Mouse (Mus musculus): ENCODE measurements around the gene Dgkg.
A peak's percentile ranks its signal among the peaks of the same experiment; 100 is the strongest.

Dgkg gene

GRCm38 (mm10) chr16:22438441-22439373 lies 218.3 kb downstream of the Dgkg start:
- peak; percentile 61 for DNase-seq (ENCODE audit: low read depth, low spot score)

- no peak for DNase-seq (ENCODE audit: low read depth, low spot score)
Measured at GRCm38 (mm10) chr16:22436106-22436505, 220.9 kb downstream of the Dgkg start.

GRCm38 (mm10) chr16:22434530-22434929 lies 222.5 kb downstream of the Dgkg start:
- DNase-seq (ENCODE audit: low read depth, low spot score), result no peak

- no peak for DNase-seq (ENCODE audit: low read depth, low spot score)
Measured at GRCm38 (mm10) chr16:22433944-22434343, 223.1 kb downstream of the Dgkg start.

- DNase-seq (ENCODE audit: low read depth, low spot score), result no peak
Measured at GRCm38 (mm10) chr16:22431773-22432172, 225.2 kb downstream of the Dgkg start.

- DNase-seq (ENCODE audit: low read depth, low spot score), result no peak
Measured at GRCm38 (mm10) chr16:22431335-22431734, 225.7 kb downstream of the Dgkg start.

- no peak for DNase-seq (ENCODE audit: low read depth, low spot score)
Measured at GRCm38 (mm10) chr16:22430211-22430951, 226.6 kb downstream of the Dgkg start.

GRCm38 (mm10) chr16:22429377-22429776 lies 227.6 kb downstream of the Dgkg start:
- DNase-seq (ENCODE audit: low read depth, low spot score), result no peak

- DNase-seq (ENCODE audit: low read depth, low spot score), result peak; percentile 60
Measured at GRCm38 (mm10) chr16:22428853-22429341, 228.1 kb downstream of the Dgkg start.

- DNase-seq (ENCODE audit: low read depth, low spot score), result no peak
Measured at GRCm38 (mm10) chr16:22426866-22427265, 230.2 kb downstream of the Dgkg start.

GRCm38 (mm10) chr16:22422256-22422655 lies 234.8 kb downstream of the Dgkg start:
- no peak for DNase-seq (ENCODE audit: low read depth, low spot score)

Measured in retina, postnatal 7 days (tissue).